Mouse (Mus musculus) left cerebral cortex, postnatal 4 days (tissue): Measurements from ENCODE around the gene Ralgds. TPM values are rescaled to one million over a fixed set of nuclear protein-coding genes. Genes with fewer than 3 reads are reported as not detected.
A peak's percentile ranks its signal among the peaks of the same experiment; 100 is the strongest.
"Not testable (repeated sequence)": the region's sequence is repeated elsewhere in the genome, so short reads cannot be mapped to it uniquely, and the experiment has no call there.

Experiments used
- DNase-seq: peaks from one replicate; pipeline ENCODE4 v3.0.0-alpha.2; 2022
- intact Hi-C: fragments of 180-260 bp; cut with DNase I; formaldehyde crosslinking; loops from one replicate; pipeline ENCODE4 v1.15.1; 2025
- total RNA-seq, 2 experiments: library from RNA; stranded (reverse); gene quantifications; 2 replicates each; pipeline ENCODE4 v1.2.3; 2021

The Ralgds gene
- 100 to 1,000 TPM; 164 to 176 TPM for total RNA-seq

GRCm38 (mm10) chr2:28512798-28513401 lies at the start of gene Ralgds:
Gene Ralgds, plus strand, starts transcription at chr2:28513125.
- DNase-seq, result peak; percentile 75
- intact Hi-C loops, result loop anchor here (5.0 kb wide), 1 partner anchor 34 kb away; no protein-coding TSS in a partner anchor

GRCm38 (mm10) chr2:28463919-28464318 lies 49.0 kb upstream of the Ralgds start:
- intact Hi-C loops, result no loop called here

GRCm38 (mm10) chr2:28464919-28465318 lies 48.0 kb upstream of the Ralgds start:
- no peak for DNase-seq
- intact Hi-C loops, result no loop called here

More at GRCm38 (mm10) chr2:28463919-28464318, 49.0 kb upstream of the Ralgds start:
- peak; percentile 62 for DNase-seq

- peak; percentile 58 for DNase-seq
- intact Hi-C loops, result no loop called here
Observed at GRCm38 (mm10) chr2:28465836-28466518, 46.9 kb upstream of the Ralgds start, which contains the start of gene 1700007K13Rik. Gene 1700007K13Rik, minus strand, starts transcription at chr2:28466332.

GRCm38 (mm10) chr2:28467860-28468485 lies 45.0 kb upstream of the Ralgds start, which contains the start of gene Mrps2:
Gene Mrps2, plus strand, starts transcription at chr2:28468066.
- peak; percentile 90 for DNase-seq
- intact Hi-C loops, result no loop called here

- no peak for DNase-seq
- intact Hi-C loops, result no loop called here
Observed at GRCm38 (mm10) chr2:28468486-28469225, 44.3 kb upstream of the Ralgds start.

- intact Hi-C loops, result no loop called here
- DNase-seq, result no peak
Observed at GRCm38 (mm10) chr2:28469461-28469860, 43.5 kb upstream of the Ralgds start.

- no peak for DNase-seq
- intact Hi-C loops, result no loop called here
Observed at GRCm38 (mm10) chr2:28470591-28470990, 42.3 kb upstream of the Ralgds start.

- intact Hi-C loops, DNase-seq: not testable (repeated sequence)
Observed at GRCm38 (mm10) chr2:28472011-28472410, 40.9 kb upstream of the Ralgds start.

- DNase-seq, intact Hi-C loops: not testable (repeated sequence)
Observed at GRCm38 (mm10) chr2:28477993-28478392, 34.9 kb upstream of the Ralgds start.

- intact Hi-C loops, result loop anchor here (5.0 kb wide), 1 partner anchor 1487 kb away; no protein-coding TSS in a partner anchor
- no peak for DNase-seq
Observed at GRCm38 (mm10) chr2:28479208-28480204, 33.4 kb upstream of the Ralgds start.

- intact Hi-C loops, result loop anchor here (5.0 kb wide), 1 partner anchor 1492 kb away; no protein-coding TSS in a partner anchor
- no peak for DNase-seq
Observed at GRCm38 (mm10) chr2:28483861-28484260, 29.1 kb upstream of the Ralgds start.

- intact Hi-C loops, result no loop called here
- DNase-seq, result no peak
Observed at GRCm38 (mm10) chr2:28494521-28494920, 18.4 kb upstream of the Ralgds start.

GRCm38 (mm10) chr2:28495207-28495756 lies 17.6 kb upstream of the Ralgds start:
- intact Hi-C loops, result no loop called here
- DNase-seq, result no peak

- no peak for DNase-seq
- intact Hi-C loops, result no loop called here
Observed at GRCm38 (mm10) chr2:28495801-28496595, 16.9 kb upstream of the Ralgds start.

GRCm38 (mm10) chr2:28496671-28497070 lies 16.3 kb upstream of the Ralgds start, which contains the start of gene Gbgt1:
Gene Gbgt1, plus strand, starts transcription at chr2:28496891.
- intact Hi-C loops, result no loop called here
- DNase-seq, result no peak

GRCm38 (mm10) chr2:28497561-28497960 lies 15.4 kb upstream of the Ralgds start:
- intact Hi-C loops, result no loop called here
- no peak for DNase-seq

GRCm38 (mm10) chr2:28498431-28498830 lies 14.5 kb upstream of the Ralgds start:
- no peak for DNase-seq
- intact Hi-C loops, result no loop called here
